Mouse (Mus musculus): ENCODE measurements at regions not wholly inside any gene's neighbourhood (a gene's known extent, or its start where the extent isn't known, plus 50 kb on each side); places are given as distances from the start of the nearest gene placed in this dataset.

- DNase-seq (ENCODE audit: extremely low spot score): no peak
Observed at GRCm38 (mm10) chr13:107491423-107491822, 469.5 kb upstream of the Kif2a start.

- DNase-seq (ENCODE audit: extremely low spot score): no peak
Observed at GRCm38 (mm10) chr13:107485400-107486017, 463.6 kb upstream of the Kif2a start.

- DNase-seq (ENCODE audit: extremely low spot score): no peak
Observed at GRCm38 (mm10) chr13:107484630-107484998, 462.7 kb upstream of the Kif2a start.

GRCm38 (mm10) chr13:107483967-107484629 is 462.2 kb upstream of the Kif2a start:
- no peak for DNase-seq (ENCODE audit: extremely low spot score)

- DNase-seq (ENCODE audit: extremely low spot score): no peak
Observed at GRCm38 (mm10) chr13:107475166-107475565, 453.2 kb upstream of the Kif2a start.

GRCm38 (mm10) chr13:107469491-107470276 is 447.8 kb upstream of the Kif2a start:
- peak; percentile 48 for DNase-seq (ENCODE audit: extremely low spot score)

- DNase-seq (ENCODE audit: extremely low spot score): no peak
Observed at GRCm38 (mm10) chr13:107462791-107463190, 440.9 kb upstream of the Kif2a start.

- peak; percentile 68 for DNase-seq (ENCODE audit: extremely low spot score)
Observed at GRCm38 (mm10) chr13:107461048-107461912, 439.4 kb upstream of the Kif2a start.

GRCm38 (mm10) chr13:107458730-107459129 is 436.8 kb upstream of the Kif2a start:
- no peak for DNase-seq (ENCODE audit: extremely low spot score)

GRCm38 (mm10) chr13:107457270-107457669 is 435.3 kb upstream of the Kif2a start:
- DNase-seq (ENCODE audit: extremely low spot score): no peak

- no peak for DNase-seq (ENCODE audit: extremely low spot score)
Observed at GRCm38 (mm10) chr13:107456394-107456793, 434.5 kb upstream of the Kif2a start.

GRCm38 (mm10) chr13:107449598-107450179 is 427.8 kb upstream of the Kif2a start:
- DNase-seq (ENCODE audit: extremely low spot score): no peak

GRCm38 (mm10) chr13:107447813-107448212 is 425.9 kb upstream of the Kif2a start:
- DNase-seq (ENCODE audit: extremely low spot score): no peak

- DNase-seq (ENCODE audit: extremely low spot score): no peak
Observed at GRCm38 (mm10) chr13:107419363-107420155, 397.6 kb upstream of the Kif2a start.

- no peak for DNase-seq (ENCODE audit: extremely low spot score)
Observed at GRCm38 (mm10) chr13:107410267-107410666, 388.3 kb upstream of the Kif2a start.

GRCm38 (mm10) chr13:107407674-107408026 is 385.7 kb upstream of the Kif2a start:
- no peak for DNase-seq (ENCODE audit: extremely low spot score)

- DNase-seq (ENCODE audit: extremely low spot score): no peak
Observed at GRCm38 (mm10) chr13:107406977-107407673, 385.2 kb upstream of the Kif2a start.

GRCm38 (mm10) chr13:107398621-107399363 is 376.9 kb upstream of the Kif2a start:
- DNase-seq (ENCODE audit: extremely low spot score): no peak

GRCm38 (mm10) chr13:107396036-107396435 is 374.1 kb upstream of the Kif2a start:
- DNase-seq (ENCODE audit: extremely low spot score): no peak

Measured in embryo, embryonic 9.5 days (tissue).